Mouse (Mus musculus) heart, adult 2 months (tissue): ENCODE data around the gene Camta1.

Experiments
- CTCF ChIP-seq: fragments of 200-600 bp; IDR thresholded peaks from 2 replicates; pipeline ENCODE4 v1.8.1; 2022; ENCODE audit warnings: antibody characterized with exemption, mild to moderate bottlenecking, moderate library complexity
- EP300 ChIP-seq: fragments of 200-500 bp; IDR thresholded peaks from 2 replicates; pipeline ENCODE4 v1.6.1; 2011; ENCODE audit warnings: low read depth, low read length, control low read depth; ENCODE audit not compliant: insufficient read depth

- no peak for TF ChIP-seq CTCF
- TF ChIP-seq EP300 = peak; percentile 77; the same call in 1 of the 2 replicates
Measured at GRCm38 (mm10) chr4:151057347-151058321, 804.0 kb downstream of the Camta1 start, which contains the start of gene Vamp3.
